Mouse (Mus musculus): ENCODE data around the gene Rhbdf2.

Gene Rhbdf2

GRCm38 (mm10) chr11:116554171-116554878, 72.5 kb downstream of the Rhbdf2 start:
- no peak for DNase-seq (ENCODE audit: extremely low read depth, low read depth, low spot score)

GRCm38 (mm10) chr11:116552194-116552593, 74.6 kb downstream of the Rhbdf2 start:
- no peak for DNase-seq (ENCODE audit: extremely low read depth, low read depth, low spot score)

- DNase-seq (ENCODE audit: extremely low read depth, low read depth, low spot score), result no peak
Observed at GRCm38 (mm10) chr11:116550748-116551147, 76.1 kb downstream of the Rhbdf2 start.

- no peak for DNase-seq (ENCODE audit: extremely low read depth, low read depth, low spot score)
Observed at GRCm38 (mm10) chr11:116549273-116550038, 77.4 kb downstream of the Rhbdf2 start.

GRCm38 (mm10) chr11:116548780-116549179, 78.0 kb downstream of the Rhbdf2 start:
- no peak for DNase-seq (ENCODE audit: extremely low read depth, low read depth, low spot score)

Data from fat pad, adult 2 months (tissue).